Mouse (Mus musculus): ENCODE results near the gene Hnrnpul2.

Gene Hnrnpul2

DNA sequence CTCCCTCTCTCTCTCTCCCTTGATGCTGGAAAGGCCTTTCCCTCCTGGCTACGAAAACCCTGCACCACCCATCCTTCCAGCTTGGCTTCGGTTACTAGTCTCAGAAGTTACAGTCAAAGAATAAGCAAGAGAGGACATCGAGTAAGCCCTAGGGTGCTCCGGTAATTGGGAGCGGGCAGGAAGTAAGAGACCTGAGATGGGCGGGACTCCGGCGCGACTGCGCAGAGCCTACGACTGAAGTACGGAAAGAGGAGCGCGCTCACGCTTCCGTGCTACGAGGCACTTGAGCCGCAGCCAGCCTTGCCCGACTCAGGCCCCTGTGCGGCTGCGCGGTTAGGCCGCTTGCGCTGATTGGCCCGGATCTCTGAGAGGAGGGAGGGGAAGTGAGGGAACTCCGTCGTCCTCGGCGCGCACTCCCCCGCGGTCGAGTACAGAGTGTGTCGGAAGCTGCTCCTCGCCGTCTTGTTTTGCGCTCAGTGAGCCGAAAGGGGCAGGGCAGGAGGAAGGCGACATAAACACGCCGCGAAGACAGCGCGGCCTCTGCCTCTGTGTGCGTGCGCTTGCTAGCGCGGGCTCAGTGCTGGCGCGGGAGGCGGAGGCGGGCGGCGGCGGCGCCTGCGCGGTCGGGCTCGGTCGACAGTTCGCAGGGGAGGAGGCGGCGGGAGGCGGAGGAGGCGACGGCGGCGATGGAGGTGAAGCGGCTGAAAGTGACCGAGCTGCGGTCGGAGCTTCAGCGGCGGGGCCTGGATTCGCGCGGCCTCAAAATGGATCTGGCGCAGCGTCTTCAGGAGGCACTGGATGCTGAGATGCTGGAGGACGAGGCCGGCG lies at the start of gene Hnrnpul2:
Gene Hnrnpul2 (plus strand): TSS at position 415 of the 828 bp plus-strand sequence.
- peak; percentile 99 for DNase-seq

DNA sequence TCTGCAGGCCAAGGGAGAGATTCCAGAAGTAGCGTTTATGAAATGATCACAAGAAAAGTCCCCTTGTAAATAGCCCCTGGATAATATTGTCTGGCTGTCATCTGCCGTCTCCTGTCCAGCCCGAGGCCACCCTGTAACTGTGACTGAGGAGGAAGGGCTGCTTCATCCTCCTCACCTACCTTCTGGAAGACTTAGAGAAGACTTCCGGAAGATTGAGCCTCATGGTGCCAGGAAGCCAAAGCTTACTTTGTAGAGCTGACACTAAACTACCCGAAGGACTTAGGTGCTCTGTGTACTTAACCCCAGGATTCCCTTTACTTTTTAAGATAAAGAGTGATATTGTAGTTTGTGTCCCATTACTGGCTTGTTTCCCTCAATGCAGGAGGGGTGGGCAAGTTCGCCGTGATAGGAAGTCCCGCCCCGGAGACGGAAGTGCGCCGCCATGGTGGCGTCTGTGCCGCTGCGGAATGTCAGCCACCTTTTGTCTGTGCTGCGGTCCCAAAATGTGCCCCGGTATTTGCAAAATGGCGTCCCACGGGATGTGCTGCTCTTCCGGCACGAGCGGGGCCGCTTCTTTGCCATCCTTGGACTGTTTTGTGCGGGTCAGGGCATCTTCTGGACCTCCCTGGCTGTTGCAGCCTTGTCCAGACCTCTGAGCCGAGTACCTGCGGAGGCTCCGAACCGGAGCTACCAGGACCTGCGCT lies 49.1 kb upstream of the Hnrnpul2 start, which contains the start of gene Tmem223:
Gene Tmem223 (plus strand): TSS at position 430 of the 704 bp plus-strand sequence.
- peak; percentile 85 for DNase-seq

GRCm38 (mm10) chr19:8772996-8773395 lies 46.8 kb upstream of the Hnrnpul2 start:
- DNase-seq: no peak

DNA sequence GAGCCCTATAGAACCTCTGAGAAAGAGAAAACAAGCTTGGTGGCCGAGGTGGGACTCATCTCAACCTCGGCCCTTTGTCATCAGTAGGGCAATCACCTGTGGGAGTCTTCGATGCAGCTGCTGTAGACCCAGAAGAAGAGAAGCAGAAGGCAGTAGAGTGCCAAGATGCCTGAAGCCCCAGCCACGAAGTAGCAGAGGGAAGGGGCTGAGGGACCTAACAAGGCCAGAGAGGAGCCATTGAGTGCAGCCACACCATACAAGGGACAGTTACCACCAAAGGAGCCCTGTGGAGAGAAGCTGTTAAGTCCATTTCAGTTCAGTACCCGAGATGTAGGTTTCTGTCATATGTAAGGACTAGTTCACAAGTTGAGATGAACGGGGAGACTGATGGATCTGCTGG lies 46.4 kb upstream of the Hnrnpul2 start:
- DNase-seq: no peak

GRCm38 (mm10) chr19:8774086-8774835 lies 45.5 kb upstream of the Hnrnpul2 start, which contains the start of gene Tmem179b:
Tmem179b (minus strand) TSS chr19:8774467.
- peak; percentile 97 for DNase-seq

DNA sequence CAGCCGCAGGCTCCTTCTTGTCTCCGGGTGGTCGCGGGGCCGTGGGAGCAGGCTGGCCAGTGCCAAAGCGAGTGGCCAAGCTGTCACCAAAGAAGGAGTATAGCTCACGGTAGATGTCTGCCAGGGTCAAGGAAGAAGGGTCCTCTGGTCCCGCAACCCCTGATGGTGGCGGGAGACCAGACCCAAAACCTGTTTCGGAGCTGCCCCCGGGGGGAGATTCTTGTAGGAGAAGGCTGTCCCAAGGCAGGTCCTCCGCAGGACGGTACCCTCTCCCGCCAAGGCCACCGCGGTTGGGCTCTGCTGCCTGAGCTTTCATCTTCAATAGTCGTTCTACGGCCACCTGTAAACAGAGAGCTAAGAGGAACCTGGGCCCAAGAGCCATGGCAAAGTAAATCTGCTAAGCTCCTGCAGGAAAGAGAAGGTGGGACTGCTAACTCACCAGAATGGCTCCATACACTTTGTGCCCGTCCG lies 44.8 kb upstream of the Hnrnpul2 start:
- DNase-seq: peak; percentile 37

GRCm38 (mm10) chr19:8786008-8786781 lies 33.6 kb upstream of the Hnrnpul2 start, which contains the start of gene Taf6l:
Taf6l (minus strand) TSS chr19:8786417.
- DNase-seq: peak; percentile 98

GRCm38 (mm10) chr19:8788521-8788920 lies 31.3 kb upstream of the Hnrnpul2 start:
- DNase-seq: no peak

- no peak for DNase-seq
Observed at GRCm38 (mm10) chr19:8789171-8789570, 30.6 kb upstream of the Hnrnpul2 start.

- no peak for DNase-seq
Observed at GRCm38 (mm10) chr19:8790171-8790570, 29.6 kb upstream of the Hnrnpul2 start.

DNA sequence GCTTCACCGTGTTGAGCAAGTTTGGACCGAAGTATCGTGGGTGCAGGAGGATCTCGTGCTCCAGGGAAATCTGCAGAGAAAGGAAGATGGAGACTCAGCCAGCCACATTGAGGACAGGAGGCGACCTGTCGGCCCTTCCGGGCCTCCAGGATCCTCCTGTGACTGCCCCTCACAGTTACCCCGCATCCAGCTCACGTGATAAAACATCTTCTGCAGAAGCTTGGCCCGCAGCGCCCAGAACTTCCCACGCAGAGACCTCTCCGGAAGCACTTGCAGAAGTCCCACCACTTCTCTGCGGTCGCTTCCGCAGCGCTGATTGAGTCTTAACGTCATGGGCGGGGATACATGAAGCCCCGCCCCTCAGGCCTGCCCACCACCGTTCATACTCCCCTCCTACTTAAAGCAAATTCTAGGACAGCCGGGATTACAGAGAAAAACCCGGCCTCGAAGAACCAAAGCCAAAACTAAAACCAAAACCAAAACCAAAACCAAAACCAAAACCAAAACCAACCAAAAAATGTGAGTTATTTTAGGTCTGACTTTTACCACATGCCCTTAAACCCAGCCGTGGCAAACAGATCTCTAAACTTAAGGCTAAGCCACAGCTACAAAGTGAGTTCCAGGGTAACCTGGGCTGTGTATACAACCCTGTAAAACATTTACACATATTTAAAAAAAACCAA lies 21.4 kb upstream of the Hnrnpul2 start, which contains the start of gene Polr2g:
Gene Polr2g (minus strand): TSS at position 314 of the 683 bp plus-strand sequence.
- peak; percentile 96 for DNase-seq

DNA sequence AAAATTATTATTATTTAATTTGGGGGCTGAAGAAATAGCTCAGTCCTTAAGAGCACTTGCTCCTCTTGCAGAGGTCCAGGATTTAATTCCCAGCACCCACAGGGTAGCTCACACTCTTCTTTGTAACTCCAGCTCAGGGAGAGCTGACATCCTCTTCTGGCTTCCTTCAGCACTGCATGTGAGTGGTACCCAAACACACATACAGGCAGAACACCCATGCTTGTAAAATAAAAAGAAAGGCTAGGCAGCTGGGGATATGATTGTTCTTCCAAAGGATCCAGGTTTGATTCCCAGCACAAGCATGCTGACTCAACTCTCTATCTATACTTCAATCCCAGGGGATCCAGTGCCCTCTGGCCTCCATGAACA lies 20.9 kb upstream of the Hnrnpul2 start:
- DNase-seq: no peak

DNA sequence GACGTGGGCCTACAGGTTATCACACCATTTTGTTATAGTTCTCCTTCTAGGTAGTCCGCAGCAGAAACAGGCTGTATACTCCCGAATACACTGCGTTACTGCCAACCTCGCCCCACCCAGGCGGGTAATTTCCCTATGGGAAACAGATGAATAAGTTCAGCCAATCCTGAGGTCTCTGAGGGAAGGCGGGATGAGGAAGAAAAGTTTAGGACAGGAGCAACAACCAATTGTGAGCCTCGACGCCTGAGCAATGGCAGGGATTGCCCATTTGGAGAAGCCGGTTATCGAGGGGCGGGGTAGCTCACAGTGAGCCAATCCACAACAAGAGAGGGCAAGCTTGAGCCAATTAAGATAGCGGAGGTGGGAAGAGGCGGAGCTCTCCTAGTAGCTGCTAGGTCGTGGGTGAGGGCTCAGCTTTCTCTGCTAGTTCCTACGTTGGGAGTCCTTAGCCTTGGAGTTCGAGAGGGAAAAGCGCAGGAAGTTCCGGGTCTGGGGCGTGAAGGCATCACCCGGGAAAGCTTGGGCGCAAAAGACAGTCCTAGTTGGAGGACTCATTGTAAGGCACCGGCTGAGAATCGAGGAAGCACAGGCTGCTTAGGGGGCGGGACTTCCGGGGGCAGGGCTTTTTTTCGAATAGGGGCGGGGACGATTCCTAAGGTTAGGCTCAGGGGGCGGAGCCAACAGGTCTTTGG lies 17.5 kb upstream of the Hnrnpul2 start, which contains the start of gene Zbtb3:
Gene Zbtb3 (plus strand): TSS at position 426 of the 692 bp plus-strand sequence.
- peak; percentile 98 for DNase-seq

- no peak for DNase-seq
Observed at GRCm38 (mm10) chr19:8803204-8803780, 16.5 kb upstream of the Hnrnpul2 start.

- no peak for DNase-seq
Observed at GRCm38 (mm10) chr19:8803879-8804660, 15.7 kb upstream of the Hnrnpul2 start.

DNA sequence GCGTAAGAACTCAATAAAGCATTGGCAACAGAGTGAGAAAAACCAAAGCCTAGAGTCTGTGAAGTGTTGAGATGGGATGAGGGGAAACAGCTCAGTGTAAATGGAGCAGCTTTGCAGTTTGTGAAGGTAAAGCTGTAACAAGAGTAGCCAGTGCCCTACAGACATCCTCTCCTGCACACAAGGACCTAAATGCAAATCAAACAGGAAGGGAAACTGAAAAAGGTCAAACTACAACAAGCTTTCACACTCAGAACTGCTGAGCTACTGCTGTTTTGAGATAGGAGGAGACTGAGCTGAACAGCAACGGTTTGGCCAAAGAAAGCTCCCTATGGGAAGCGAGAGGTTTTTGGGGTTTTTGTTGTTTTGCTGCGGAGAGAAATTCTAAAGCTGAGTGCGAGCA lies 13.0 kb upstream of the Hnrnpul2 start:
- no peak for DNase-seq

GRCm38 (mm10) chr19:8815812-8816211 lies 4.0 kb upstream of the Hnrnpul2 start:
- DNase-seq: peak; percentile 74

DNA sequence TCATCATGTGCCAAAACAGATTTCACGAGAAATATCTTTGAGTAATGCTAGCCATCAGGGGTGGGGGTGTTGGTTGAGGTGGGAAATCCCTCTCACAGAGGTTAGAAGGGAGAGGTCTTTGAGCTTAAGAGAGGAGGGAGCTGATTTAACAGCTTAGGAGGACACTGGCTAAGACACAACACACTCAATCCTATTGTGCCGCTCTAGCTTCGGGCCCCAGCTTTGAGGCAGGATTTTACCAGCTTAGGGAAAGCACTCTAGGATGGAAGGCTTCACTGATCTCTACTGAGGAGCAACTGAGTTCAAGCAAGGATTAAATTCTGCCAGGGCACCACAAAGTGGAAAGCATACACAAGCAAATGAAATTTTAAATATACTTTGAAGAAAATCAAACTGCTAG lies 2.8 kb upstream of the Hnrnpul2 start:
- no peak for DNase-seq

DNA sequence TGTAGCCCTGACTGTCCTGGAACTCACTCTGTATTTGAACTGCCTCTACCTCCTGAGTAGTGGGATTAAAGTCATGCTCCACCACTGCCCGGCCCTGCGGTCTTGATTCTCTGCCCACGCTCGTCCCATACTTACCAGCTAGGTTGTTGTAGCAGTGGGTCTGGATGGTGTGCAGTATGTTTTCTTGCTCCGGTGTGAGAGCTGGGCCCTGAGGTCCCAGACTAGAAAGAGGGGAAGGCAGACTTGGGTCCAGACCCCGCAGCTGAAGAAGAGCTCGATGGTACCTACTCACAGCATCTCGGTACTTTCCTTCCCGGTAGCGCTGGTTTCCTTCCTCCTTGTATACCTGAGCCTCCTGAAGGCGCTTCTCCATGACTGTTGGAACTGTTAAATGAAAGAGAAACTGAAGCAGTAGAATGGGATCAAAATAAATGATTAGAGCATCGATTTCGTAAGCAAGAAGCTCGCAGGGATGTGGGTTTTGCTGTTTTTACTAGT lies 1.5 kb upstream of the Hnrnpul2 start:
- DNase-seq: no peak
